Mouse (Mus musculus) small intestine, adult 2 months (tissue): Measurements from ENCODE around the gene Trim25.

Experiments
- CTCF ChIP-seq: fragments of 200-500 bp; IDR thresholded peaks from 2 replicates; pipeline ENCODE4 v1.5.1; 2012; ENCODE audit warnings: low read depth, mild to moderate bottlenecking, control low read depth, inconsistent platforms, low read length, moderate library complexity, mixed read lengths; ENCODE audit not compliant: insufficient replicate concordance, insufficient read length; ENCODE audit errors: extremely low read depth
- POLR2A ChIP-seq: fragments of 200-500 bp; IDR thresholded peaks from 2 replicates; pipeline ENCODE4 v1.6.1; 2012; ENCODE audit warnings: low read depth, mild to moderate bottlenecking, control low read depth, inconsistent platforms, low read length, moderate library complexity

DNA sequence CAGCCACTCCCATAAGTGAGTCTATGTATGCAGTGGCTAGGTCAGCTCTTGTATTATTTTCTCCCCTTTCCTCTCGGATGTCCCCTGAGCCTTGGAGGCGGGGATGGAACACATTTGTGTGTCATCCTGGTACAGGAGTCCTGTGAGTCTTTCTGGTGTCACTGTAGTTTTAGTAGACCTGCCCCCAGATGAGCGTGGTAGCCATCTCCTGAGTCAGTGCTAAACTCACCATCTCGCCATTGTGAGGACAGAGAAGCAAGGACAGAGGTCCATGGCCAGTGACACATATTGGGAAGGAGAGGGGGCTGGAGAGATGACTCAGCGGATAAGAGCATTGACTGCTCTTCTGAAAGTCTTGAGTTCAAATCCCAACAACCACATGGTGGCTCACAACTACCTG, 22.0 kb upstream of the Trim25 start:
- TF ChIP-seq CTCF, result no peak
- TF ChIP-seq POLR2A, result no peak
